Mouse (Mus musculus) hindlimb bud, embryonic 11.5 days (tissue): ENCODE measurements at regions not wholly inside any gene's neighbourhood (a gene's known extent, or its start where the extent isn't known, plus 50 kb on each side); places are given as distances from the start of the nearest gene placed in this dataset.
"Not testable (repeated sequence)": the region's sequence is repeated elsewhere in the genome, so short reads cannot be mapped to it uniquely, and the experiment has no call there.

Experiments used
- DNase-seq: peaks from one replicate; pipeline ENCODE4 v3.0.0-alpha.2; 2012; ENCODE audit warnings: low read depth, low spot score; ENCODE audit errors: extremely low spot score

- not testable (repeated sequence) for DNase-seq
Measured at GRCm38 (mm10) chr14:19217916-19218315, 200.8 kb downstream of the Gm21738 start.

GRCm38 (mm10) chr14:19208507-19208906 is 210.2 kb downstream of the Gm21738 start:
- no peak for DNase-seq

- DNase-seq, result not testable (repeated sequence)
Measured at GRCm38 (mm10) chr14:19180203-19180602, 238.5 kb downstream of the Gm21738 start.

GRCm38 (mm10) chr14:19178060-19178459 is 240.7 kb downstream of the Gm21738 start:
- not testable (repeated sequence) for DNase-seq

GRCm38 (mm10) chr14:19175288-19175687 is 243.4 kb downstream of the Gm21738 start:
- DNase-seq, result peak; percentile 1

GRCm38 (mm10) chr14:19170300-19171022 is 248.3 kb downstream of the Gm21738 start:
- not testable (repeated sequence) for DNase-seq

GRCm38 (mm10) chr14:19166821-19167220 is 251.9 kb downstream of the Gm21738 start:
- no peak for DNase-seq

- not testable (repeated sequence) for DNase-seq
Measured at GRCm38 (mm10) chr14:19139875-19140274, 245.8 kb upstream of the Ube2e2 start.

- no peak for DNase-seq
Measured at GRCm38 (mm10) chr14:19131532-19131931, 237.5 kb upstream of the Ube2e2 start.
